Mouse (Mus musculus): ENCODE measurements at regions not wholly inside any gene's neighbourhood (a gene's known extent, or its start where the extent isn't known, plus 50 kb on each side); places are given as distances from the start of the nearest gene placed in this dataset.

- DNase-seq (ENCODE audit: low read depth), result no peak
Measured at GRCm38 (mm10) chr9:73319704-73320307, 206.6 kb downstream of the Rsl24d1 start.

GRCm38 (mm10) chr9:73331066-73331465 lies 217.8 kb downstream of the Rsl24d1 start:
- no peak for DNase-seq (ENCODE audit: low read depth)

GRCm38 (mm10) chr9:73336039-73336438 lies 222.8 kb downstream of the Rsl24d1 start:
- no peak for DNase-seq (ENCODE audit: low read depth)

GRCm38 (mm10) chr9:73337045-73337740 lies 224.0 kb downstream of the Rsl24d1 start:
- DNase-seq (ENCODE audit: low read depth), result no peak

GRCm38 (mm10) chr9:73355876-73356275 lies 242.7 kb downstream of the Rsl24d1 start:
- DNase-seq (ENCODE audit: low read depth), result no peak

GRCm38 (mm10) chr9:73358968-73359367 lies 245.7 kb downstream of the Rsl24d1 start:
- no peak for DNase-seq (ENCODE audit: low read depth)

- DNase-seq (ENCODE audit: low read depth), result no peak
Measured at GRCm38 (mm10) chr9:73380768-73381167, 267.5 kb downstream of the Rsl24d1 start.

- DNase-seq (ENCODE audit: low read depth), result no peak
Measured at GRCm38 (mm10) chr9:73392036-73392435, 278.8 kb downstream of the Rsl24d1 start.

- no peak for DNase-seq (ENCODE audit: low read depth)
Measured at GRCm38 (mm10) chr9:73413367-73413930, 300.2 kb downstream of the Rsl24d1 start.

GRCm38 (mm10) chr9:73416084-73416777 lies 303.0 kb downstream of the Rsl24d1 start:
- no peak for DNase-seq (ENCODE audit: low read depth)
